In the genomic region with DNA sequence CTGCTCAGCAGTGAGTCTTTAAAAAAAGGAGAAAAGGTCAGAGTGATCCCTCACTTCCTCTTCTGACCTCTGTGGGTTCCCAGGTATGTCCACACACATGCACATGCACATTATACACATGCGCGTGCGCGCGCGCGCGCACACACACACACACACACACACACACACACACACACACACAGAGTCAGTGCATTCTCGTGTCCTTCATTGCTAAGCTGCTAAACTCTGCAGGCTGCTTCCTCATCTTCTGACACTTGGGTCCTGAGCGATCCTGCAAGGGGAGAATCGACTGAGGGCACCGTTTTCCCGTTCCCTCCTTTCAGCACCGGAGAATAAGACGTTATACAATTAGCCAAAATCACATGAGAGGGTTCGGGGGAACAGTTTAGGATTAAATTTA, we compare ENCODE assay signal across 8 mouse cellular contexts. TPM values are rescaled to one million over a fixed set of nuclear protein-coding genes. Genes with fewer than 3 reads are reported as not detected.
DNase-seq lines count a peak whose midpoint lies in the region; ATAC-seq and TF ChIP-seq lines count a peak whose summit lies in the region.

No protein-coding gene starts in this region.

- H3K79me2 ChIP-seq in myocyte (ENCODE audit: control insufficient read depth, insufficient read depth), result no peaks in the 10 kb centered on the region

- intact Hi-C loops in heart, postnatal 25 days (cut with DNase I), result no loop called here

- H3ac ChIP-seq in myocyte (ENCODE audit: control insufficient read depth, insufficient read length), result no peak overlapping the region

- H3K27ac ChIP-seq in heart, embryonic 10.5 days, result peak overlapping the region; percentile 92
- peak overlapping the region; percentile 16 for H3K27ac ChIP-seq in ES-Bruce4 (ENCODE audit: insufficient read depth, low read length)
- H3K27ac ChIP-seq in forebrain, embryonic 12.5 days, result peak overlapping the region; percentile 76
- H3K27ac ChIP-seq in limb, embryonic 14.5 days (replicated peaks; ENCODE audit: low read depth, low read length), result peak overlapping the region; percentile 83

- H3K4me1 ChIP-seq in heart, embryonic 10.5 days, result peaks cover 22% of the 10 kb centered on the region
- peaks cover 9% of the 10 kb centered on the region for H3K4me1 ChIP-seq in ES-Bruce4 (ENCODE audit: control insufficient read depth, insufficient read depth, low read length)
- peaks cover 19% of the 10 kb centered on the region for H3K4me1 ChIP-seq in forebrain, embryonic 12.5 days
- H3K4me1 ChIP-seq in limb, embryonic 14.5 days (ENCODE audit: control insufficient read depth, insufficient read depth, low read length), result peaks cover 5% of the 10 kb centered on the region

- WGBS in heart, embryonic 10.5 days, result 11% methylated on average over 16 of the region's 16 CpGs
- WGBS in forebrain, embryonic 12.5 days, result 13% methylated on average over 16 of the region's 16 CpGs
- 12% methylated on average over 16 of the region's 16 CpGs for WGBS in limb, embryonic 14.5 days

- peak; percentile 24; the same call in 1 of the 2 replicates for ATAC-seq in forebrain, embryonic 12.5 days (ENCODE audit: low FRiP score)
- no peak for ATAC-seq in limb, embryonic 14.5 days (ENCODE audit: low FRiP score, low read depth)

- peak overlapping the region; percentile 65 for H3K4me3 ChIP-seq in heart, embryonic 10.5 days
- H3K4me3 ChIP-seq in ES-Bruce4 (ENCODE audit: low read depth, low read length) (peak overlapping the region; percentile 19), myocyte (peak overlapping the region; percentile 30)
- peak overlapping the region; percentile 36 for H3K4me3 ChIP-seq in forebrain, embryonic 12.5 days (replicated peaks)
- H3K4me3 ChIP-seq in limb, embryonic 14.5 days (replicated peaks; ENCODE audit: low read length), result peak overlapping the region; percentile 44

- H3K9ac ChIP-seq in ES-Bruce4 (ENCODE audit: low read depth, poor library complexity, severe bottlenecking), result peak overlapping the region; percentile 46
- H3K9ac ChIP-seq in forebrain, embryonic 12.5 days, result no peak overlapping the region
- H3K9ac ChIP-seq in limb, embryonic 14.5 days (ENCODE audit: low read depth, low read length, severe bottlenecking), result peak overlapping the region; percentile 51; the same call in 1 of the 2 replicates

- TF ChIP-seq POLR2A in ES-Bruce4 (IDR thresholded peaks at IDR 0.05; ENCODE audit: insufficient read depth, low read length) (no peak), myocyte (IDR thresholded peaks at IDR 0.05; ENCODE audit: insufficient read length, low read depth) (no peak)
- TF ChIP-seq POLR2A in limb, embryonic 14.5 days (IDR thresholded peaks at IDR 0.05; ENCODE audit: borderline replicate concordance, extremely low read depth, insufficient read depth, insufficient read length), result no peak

- no peak for TF ChIP-seq CTCF in ES-Bruce4 (IDR thresholded peaks at IDR 0.05; ENCODE audit: low read depth, low read length)

- no peaks in the 10 kb centered on the region for H3K36me3 ChIP-seq in heart, embryonic 10.5 days
- H3K36me3 ChIP-seq in ES-Bruce4 (ENCODE audit: control insufficient read depth, insufficient read depth, low read length, poor library complexity, severe bottlenecking) (no peaks in the 10 kb centered on the region), myocyte (ENCODE audit: control insufficient read depth, insufficient read depth) (no peaks in the 10 kb centered on the region)
- no peaks in the 10 kb centered on the region for H3K36me3 ChIP-seq in forebrain, embryonic 12.5 days (replicated peaks)
- H3K36me3 ChIP-seq in limb, embryonic 14.5 days (ENCODE audit: control insufficient read depth, insufficient read depth, low read length), result no peaks in the 10 kb centered on the region

- no peak for TF ChIP-seq EP300 in ES-Bruce4 (IDR thresholded peaks at IDR 0.05; ENCODE audit: insufficient read depth, low read depth, low read length)

- no peaks in the 10 kb centered on the region for H3K9me3 ChIP-seq in heart, embryonic 10.5 days
- no peaks in the 10 kb centered on the region for H3K9me3 ChIP-seq in ES-Bruce4 (replicated peaks; ENCODE audit: control insufficient read depth, insufficient read depth, low read length, poor library complexity, severe bottlenecking)
- no peaks in the 10 kb centered on the region for H3K9me3 ChIP-seq in forebrain, embryonic 12.5 days
- no peaks in the 10 kb centered on the region for H3K9me3 ChIP-seq in limb, embryonic 14.5 days (ENCODE audit: control insufficient read depth, low read length)

- DNase-seq in heart, embryonic 10.5 days (ENCODE audit: low spot score), result no peak
- no peak for DNase-seq in heart, postnatal 25 days (ENCODE audit: low spot score)
- no peak for DNase-seq in limb, embryonic 14.5 days (ENCODE audit: low spot score)
- no peak for DNase-seq in urinary bladder, postnatal 36 days (ENCODE audit: low spot score in 2 of 2)
- no peak for DNase-seq in cerebellum, adult 9-11 months

- no peaks in the 10 kb centered on the region for H3K27me3 ChIP-seq in heart, embryonic 10.5 days (ENCODE audit: insufficient read depth, poor library complexity, severe bottlenecking)
- H3K27me3 ChIP-seq in ES-Bruce4 (ENCODE audit: control insufficient read depth, insufficient read depth, low read length, poor library complexity, severe bottlenecking), result no peaks in the 10 kb centered on the region
- H3K27me3 ChIP-seq in forebrain, embryonic 12.5 days, result peaks cover 3% of the 10 kb centered on the region; the same call in 1 of the 2 replicates
- no peaks in the 10 kb centered on the region for H3K27me3 ChIP-seq in limb, embryonic 14.5 days (ENCODE audit: control insufficient read depth, insufficient read depth, low read length)
- H3K27me3 ChIP-seq in myocyte (ENCODE audit: control insufficient read depth, insufficient read depth, insufficient read length), result no peaks in the 10 kb centered on the region

- H3K4me2 ChIP-seq in forebrain, embryonic 12.5 days, result peak overlapping the region; percentile 66
- peak overlapping the region; percentile 92 for H3K4me2 ChIP-seq in limb, embryonic 14.5 days (replicated peaks; ENCODE audit: low read depth, low read length, severe bottlenecking)
- H3K4me2 ChIP-seq in myocyte (ENCODE audit: low read depth), result peak overlapping the region; percentile 96

TF ChIP-seq in myocyte, 11 proteins besides CTCF, POLR2A, EP300 and RAD21:
- TF ChIP-seq MYOD1 (IDR thresholded peaks at IDR 0.05; ENCODE audit: control insufficient read depth in 1 of 3, insufficient read length in 2 of 3, low read depth in 2 of 3) (no peak), POLR2AphosphoS2 (IDR thresholded peaks at IDR 0.05; ENCODE audit: insufficient read length, low read depth) (no peak), MAX (IDR thresholded peaks at IDR 0.05; ENCODE audit: low read depth) (no peak), REST (IDR thresholded peaks at IDR 0.05; ENCODE audit: insufficient read depth, insufficient read length) (no peak), USF1 (IDR thresholded peaks at IDR 0.05; ENCODE audit: low read depth) (no peak), MYOG (IDR thresholded peaks at IDR 0.05; ENCODE audit: control insufficient read depth in 1 of 3, insufficient read depth in 1 of 3, insufficient read length in 2 of 3, low read depth in 2 of 3) (no peak), CEBPB (IDR thresholded peaks at IDR 0.05; ENCODE audit: insufficient read depth, poor library complexity, severe bottlenecking) (no peak), TCF12 (IDR thresholded peaks at IDR 0.05; ENCODE audit: insufficient read depth, poor library complexity, severe bottlenecking) (no peak), E2F4 (IDR thresholded peaks at IDR 0.05; ENCODE audit: insufficient read depth) (no peak)

RNA-seq across cellular contexts. Expression of a gene that starts 20.3 kb away (rescaled TPM):
- 6.0 and 8.4 TPM in 2 replicates for polyA plus RNA-seq in heart, embryonic 10.5 days (2016; fragmentation: Nextera tagmentation; extraction: Ambion mirVana)
- 10 to 100 TPM; 27.3 to 29.7 TPM for total RNA-seq in heart, postnatal 25 days (2021)
- polyA plus RNA-seq in ES-Bruce4 (2011; ENCODE audit: insufficient read depth, insufficient read length, low read depth, missing spikeins) (39.6 and 46.9 TPM in 2 replicates), myocyte (2012; fragmentation: generic; extraction: Trizol) (11.7 TPM)
- 20.3 and 20.9 TPM in 2 replicates for polyA plus RNA-seq in forebrain, embryonic 12.5 days (2016; fragmentation: Nextera tagmentation; extraction: Ambion mirVana)
- polyA plus RNA-seq in limb, embryonic 14.5 days (2012; rRNA removed), result 15.9 and 16.2 TPM in 2 replicates
- polyA plus RNA-seq in limb, embryonic 14.5 days (2014; fragmentation: Nextera tagmentation; extraction: Ambion mirVana), result 12.2 and 13.1 TPM in 2 replicates

RNA-seq across cellular contexts. Expression of a gene that starts 47.2 kb away (rescaled TPM):
- 61.9 and 62.7 TPM in 2 replicates for polyA plus RNA-seq in heart, embryonic 10.5 days (2016; fragmentation: Nextera tagmentation; extraction: Ambion mirVana)
- total RNA-seq in heart, postnatal 25 days (2021), result 100 to 1,000 TPM; 298 to 316 TPM
- polyA plus RNA-seq in ES-Bruce4 (2011; ENCODE audit: insufficient read depth, insufficient read length, low read depth, missing spikeins) (73.8 and 76.6 TPM in 2 replicates), myocyte (2012; fragmentation: generic; extraction: Trizol) (29.5 TPM)
- polyA plus RNA-seq in forebrain, embryonic 12.5 days (2016; fragmentation: Nextera tagmentation; extraction: Ambion mirVana), result 17.3 and 19.8 TPM in 2 replicates
- polyA plus RNA-seq in limb, embryonic 14.5 days (2012; rRNA removed), result 52.2 and 59.7 TPM in 2 replicates
- 33.7 and 43.2 TPM in 2 replicates for polyA plus RNA-seq in limb, embryonic 14.5 days (2014; fragmentation: Nextera tagmentation; extraction: Ambion mirVana)

RNA-seq across cellular contexts. Expression of a gene that starts 59.8 kb away (rescaled TPM):
- 0.96 and 2.4 TPM in 2 replicates for polyA plus RNA-seq in heart, embryonic 10.5 days (2016; fragmentation: Nextera tagmentation; extraction: Ambion mirVana)
- total RNA-seq in heart, postnatal 25 days (2021), result 10 to 100 TPM; 21.2 to 28.9 TPM
- polyA plus RNA-seq in ES-Bruce4 (2011; ENCODE audit: insufficient read depth, insufficient read length, low read depth, missing spikeins), result 3.4 and 4.5 TPM in 2 replicates
- 0.09 and 0.33 TPM in 2 replicates for polyA plus RNA-seq in forebrain, embryonic 12.5 days (2016; fragmentation: Nextera tagmentation; extraction: Ambion mirVana)
- polyA plus RNA-seq in limb, embryonic 14.5 days (2012; rRNA removed), result 0.49 and 0.54 TPM in 2 replicates
- 0.21 TPM in 1 of 2 replicates, not detected in the other for polyA plus RNA-seq in limb, embryonic 14.5 days (2014; fragmentation: Nextera tagmentation; extraction: Ambion mirVana)
- 0.02 TPM for polyA plus RNA-seq in myocyte (2012; fragmentation: generic; extraction: Trizol)

Comparison
In these comparisons a context has a peak if more than half of its experiments do, and no peak if none do; other contexts are left out.
1. H3K27ac ChIP-seq: peak in every context shown above with its lines; median percentile 92 in heart, embryonic 10.5 days; 83 in limb, embryonic 14.5 days; 76 in forebrain, embryonic 12.5 days; 16 in ES-Bruce4.